Mouse (Mus musculus) adrenal gland, postnatal 14 days (tissue): Measurements from ENCODE around the gene March6. TPM values are rescaled to one million over a fixed set of nuclear protein-coding genes. Genes with fewer than 3 reads are reported as not detected.

ENCODE experiments used
- DNase-seq: peaks from one replicate; pipeline ENCODE4 v3.0.0; 2021; ENCODE audit warnings: mixed read lengths
- total RNA-seq: library from RNA; stranded (reverse); gene quantifications from 2 replicates; pipeline ENCODE4 v1.2.3, GENCODE M21; 2021

The March6 gene
- total RNA-seq, 1 experiment from 2014 or later = 105 TPM

DNA sequence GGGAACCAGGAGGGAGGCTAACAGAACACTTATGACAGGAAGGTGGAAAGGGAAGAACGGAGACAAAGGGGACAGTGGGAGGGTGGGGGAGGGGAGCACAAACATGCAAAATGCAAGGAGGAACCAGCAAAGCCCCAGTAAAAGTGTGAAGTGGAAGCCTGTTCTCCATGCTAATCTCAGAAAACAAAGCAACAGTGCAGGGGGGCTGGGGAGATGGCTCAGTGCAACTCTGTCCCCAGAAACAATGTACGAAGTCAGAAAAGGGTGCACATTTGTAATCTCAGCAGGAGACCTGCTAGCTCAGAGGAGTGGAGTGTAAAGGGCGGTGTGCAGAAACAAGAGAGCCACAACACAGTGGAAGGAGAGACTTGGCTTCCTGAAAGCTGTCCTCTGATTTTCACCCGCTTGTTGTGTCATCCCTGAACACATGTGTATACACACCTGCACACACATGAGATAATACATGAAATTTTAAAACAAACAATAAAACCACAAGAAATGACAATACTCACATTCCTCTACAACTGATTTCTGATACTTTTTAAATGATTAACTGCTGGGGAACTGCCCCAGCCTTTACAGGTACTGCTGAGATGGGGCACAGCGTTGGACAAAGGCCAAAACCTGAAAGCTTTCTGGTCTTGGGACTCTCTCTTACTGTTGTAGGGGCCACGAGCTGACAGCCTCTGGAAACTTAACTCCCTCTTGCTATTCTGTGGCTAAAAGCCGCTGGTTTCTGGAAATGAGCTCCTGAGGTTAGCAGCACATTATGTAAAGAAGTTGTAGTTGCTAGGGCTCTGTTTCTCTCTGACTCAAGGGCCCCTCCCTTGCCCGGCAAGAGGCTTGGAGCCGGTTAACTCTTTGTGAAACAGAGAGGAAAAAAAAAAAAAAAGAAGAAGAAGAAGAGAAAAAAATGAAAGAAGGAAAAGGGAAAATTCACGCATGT, 11.4 kb upstream of the March6 start:
- no peak for DNase-seq

DNA sequence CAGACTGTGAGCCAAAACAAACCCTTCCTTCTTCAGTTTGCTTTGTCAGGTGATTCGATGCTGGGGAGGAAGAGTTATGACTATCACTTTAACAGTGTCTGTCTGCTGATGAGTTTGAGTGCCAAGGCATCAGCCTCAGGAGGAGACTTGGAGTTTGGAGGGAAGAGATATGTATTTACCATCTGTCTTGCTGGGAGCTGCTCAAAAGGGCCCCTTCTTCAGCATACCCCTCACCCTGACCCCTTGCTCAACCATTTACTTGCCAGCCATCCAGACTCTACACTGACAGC, 9.6 kb upstream of the March6 start:
- DNase-seq = no peak

DNA sequence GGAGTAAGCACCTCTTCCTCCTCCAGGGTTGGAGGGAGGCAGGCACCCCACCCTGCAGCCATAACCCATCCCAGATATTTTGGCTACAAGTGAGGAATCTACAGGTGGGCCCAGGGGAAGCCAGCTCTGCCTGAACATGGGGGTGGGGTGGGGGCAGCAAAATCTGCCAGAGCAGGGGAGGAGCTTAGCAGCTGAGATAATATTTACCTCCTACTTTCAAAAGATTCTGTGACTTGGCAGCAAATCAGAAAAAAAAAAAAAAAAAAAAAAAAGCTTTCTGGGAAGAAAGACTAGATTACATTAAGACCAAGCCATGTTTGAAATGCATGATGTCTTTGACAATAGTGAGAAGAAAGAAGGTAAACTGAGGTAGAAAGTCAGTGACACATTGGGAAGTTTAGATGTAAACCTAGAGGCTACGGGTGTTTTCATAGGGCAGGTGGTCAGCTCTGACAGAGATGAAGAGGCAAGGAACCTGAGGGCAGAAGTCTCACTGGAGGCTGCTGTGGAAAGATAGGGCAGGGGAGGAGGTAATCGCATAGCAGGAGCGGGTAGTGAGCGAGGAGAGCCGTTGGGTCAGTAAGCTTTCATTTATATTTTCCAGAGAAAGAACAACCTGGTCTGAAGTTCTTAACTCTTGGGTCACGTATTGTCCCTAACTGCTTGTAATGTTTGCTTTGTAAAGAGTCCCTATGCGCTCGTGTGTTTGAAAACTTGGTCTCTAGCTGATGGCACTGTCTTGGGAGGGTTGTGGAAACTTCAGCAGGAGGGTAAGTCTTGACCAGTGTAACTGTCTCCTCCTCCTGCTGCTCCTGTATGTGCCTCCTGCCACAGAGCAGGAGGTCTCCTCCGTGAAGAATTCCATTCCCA, 9.0 kb upstream of the March6 start:
- DNase-seq = no peak

DNA sequence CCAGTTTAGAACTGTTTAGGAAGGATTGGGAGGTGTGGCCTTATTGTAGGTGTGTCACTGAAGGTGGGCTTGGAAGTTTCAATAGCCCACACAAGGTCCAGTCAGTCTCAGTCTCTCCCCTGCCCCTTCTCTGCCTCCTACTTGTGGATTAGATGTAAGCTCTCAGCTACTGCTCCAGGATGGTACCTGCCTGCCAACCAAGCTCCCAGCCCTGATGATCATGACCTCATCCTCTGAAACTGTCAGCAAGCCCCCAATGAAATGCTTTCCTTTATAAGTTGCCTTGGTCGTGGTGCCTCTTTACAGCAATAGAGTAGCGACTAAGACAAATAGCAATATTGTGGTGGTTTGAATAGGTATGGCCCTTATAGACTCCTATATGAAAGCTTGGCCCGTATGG, 7.5 kb upstream of the March6 start:
- no peak for DNase-seq

DNA sequence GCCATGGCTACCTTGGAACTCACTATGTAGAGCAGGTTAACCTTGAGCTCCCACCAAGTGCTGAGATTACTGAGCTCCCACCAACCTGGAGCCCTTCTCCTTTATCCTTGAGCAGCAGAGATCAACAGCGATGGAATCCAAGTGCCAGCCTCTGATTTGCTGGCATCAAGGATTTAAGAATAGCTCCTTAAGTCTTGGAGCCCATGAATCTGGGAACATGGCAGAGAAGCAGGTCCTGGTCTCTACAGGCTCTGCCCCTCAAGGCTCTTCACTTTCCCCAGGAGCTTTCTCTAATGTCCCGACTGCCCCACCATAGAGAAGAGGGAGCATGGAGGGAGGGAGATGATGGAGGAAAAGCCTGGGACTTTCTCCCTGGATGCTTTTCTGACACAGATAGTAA, 6.9 kb upstream of the March6 start:
- DNase-seq = no peak

DNA sequence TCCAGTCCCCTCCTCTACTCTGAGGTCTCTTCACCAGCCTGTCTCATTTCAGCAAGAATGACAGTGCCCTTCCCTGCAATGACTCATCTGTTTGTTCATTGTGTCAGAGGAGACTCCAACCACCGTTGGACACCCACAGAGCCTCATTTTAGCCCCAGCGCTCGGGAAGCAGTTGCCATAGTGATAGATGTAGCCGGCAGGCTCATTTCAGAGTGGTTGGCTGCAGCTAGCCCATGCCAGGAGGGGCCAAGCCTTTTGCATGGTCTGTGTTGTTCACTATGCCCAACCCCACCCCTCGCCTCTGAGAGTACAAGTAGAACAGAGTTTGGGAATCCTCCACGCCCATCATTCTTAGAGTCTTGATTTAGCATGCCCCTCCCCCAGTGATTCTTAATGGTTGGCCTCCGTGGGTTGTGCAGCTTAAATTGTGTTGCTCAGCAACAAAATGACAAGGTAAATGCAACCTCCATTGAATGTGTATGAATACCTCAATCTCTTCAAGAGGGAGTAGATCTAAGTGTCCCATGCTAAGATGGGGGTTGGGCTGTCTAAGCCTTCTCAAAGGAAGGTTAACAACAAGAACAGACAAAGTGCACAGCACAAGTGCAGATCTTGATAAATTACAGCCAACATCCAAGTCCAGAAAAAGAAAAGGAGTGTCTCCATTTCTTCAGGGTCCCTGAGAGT, 5.3 kb upstream of the March6 start:
- peak; percentile 60 for DNase-seq

DNA sequence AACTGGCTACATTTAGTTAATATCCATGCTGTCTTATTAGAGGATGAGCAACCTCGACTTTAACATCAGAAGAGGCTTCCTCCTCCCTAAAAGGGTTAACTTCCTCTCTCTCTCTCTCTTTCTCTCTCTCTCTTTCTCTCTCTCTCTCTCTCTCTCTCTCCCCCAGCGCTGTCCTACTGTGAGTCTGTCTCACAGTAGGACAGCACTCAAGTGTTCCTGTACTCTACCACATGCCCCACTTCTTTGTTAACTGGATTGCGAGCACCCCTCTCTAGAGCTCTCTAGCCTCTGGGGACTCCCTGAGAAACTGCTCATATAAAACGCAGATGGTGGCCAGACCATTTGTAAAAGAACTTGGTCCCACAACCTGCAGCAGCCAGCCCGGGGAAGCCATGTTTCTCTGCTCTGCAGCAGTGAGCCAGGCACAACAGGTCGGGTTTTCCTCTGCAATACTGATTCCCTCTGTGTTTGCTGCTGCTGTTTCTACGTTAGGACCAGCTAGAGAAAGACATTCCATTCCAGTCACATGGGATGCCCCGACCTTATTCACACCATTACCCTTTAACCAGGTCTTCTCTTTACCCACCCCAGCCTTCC, 4.5 kb upstream of the March6 start:
- DNase-seq = no peak

DNA sequence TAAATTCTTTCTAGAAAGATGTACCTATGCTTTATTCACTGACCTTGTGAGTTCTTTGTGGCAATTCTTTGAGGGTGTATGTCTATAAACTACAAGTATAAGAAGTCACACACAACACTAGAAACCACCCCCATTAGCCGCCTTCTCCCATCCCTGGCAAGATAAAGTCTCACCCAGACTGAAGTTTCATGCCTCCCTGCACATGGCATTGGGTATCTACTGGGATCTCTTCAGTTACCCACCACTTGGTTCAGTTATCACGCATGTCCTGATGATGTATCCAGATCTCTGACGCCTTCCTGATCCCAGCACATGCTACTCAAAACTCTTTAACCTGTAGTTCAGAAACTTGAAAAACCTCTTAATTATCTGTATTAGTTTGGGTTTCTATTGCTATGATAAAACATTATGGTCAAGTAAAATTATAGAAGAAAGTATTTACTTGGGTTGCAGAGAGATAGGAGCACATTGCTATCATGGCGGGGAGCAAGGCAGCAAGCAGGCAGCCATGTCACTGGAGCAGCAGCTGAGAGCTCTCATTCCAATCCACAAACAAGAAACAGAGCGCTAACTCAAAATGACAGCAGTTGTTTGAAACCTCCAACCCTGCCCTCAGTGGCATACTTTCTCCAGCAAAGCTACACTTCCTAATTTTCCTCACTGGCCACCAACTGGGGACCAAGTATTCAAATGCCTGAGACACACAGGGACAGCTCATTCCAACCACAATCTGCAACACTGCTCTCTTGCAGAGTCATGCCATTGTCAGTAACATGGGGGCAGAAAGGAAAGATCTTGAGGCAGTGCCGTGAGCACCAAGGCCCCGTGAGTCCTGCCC, 3.8 kb upstream of the March6 start:
- no peak for DNase-seq

DNA sequence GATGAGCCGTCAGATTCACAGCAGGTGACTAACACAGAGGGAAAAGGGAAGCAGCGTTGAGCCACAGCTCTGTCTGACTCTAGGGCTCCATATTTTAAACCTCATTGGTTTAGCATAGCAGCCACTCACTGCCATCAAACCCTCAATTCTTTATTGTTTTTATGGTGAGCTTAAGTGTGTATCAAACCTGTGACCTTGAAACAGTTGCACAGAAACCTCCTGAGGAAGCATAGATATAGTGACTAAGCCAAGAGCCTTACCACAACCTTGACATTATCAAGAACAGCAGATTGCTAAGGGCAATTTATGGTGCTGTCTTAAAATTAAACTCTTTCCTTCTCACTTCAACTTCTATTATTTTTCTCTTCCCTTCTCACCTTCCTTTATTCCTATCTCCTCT, 2.7 kb upstream of the March6 start:
- DNase-seq = no peak

DNA sequence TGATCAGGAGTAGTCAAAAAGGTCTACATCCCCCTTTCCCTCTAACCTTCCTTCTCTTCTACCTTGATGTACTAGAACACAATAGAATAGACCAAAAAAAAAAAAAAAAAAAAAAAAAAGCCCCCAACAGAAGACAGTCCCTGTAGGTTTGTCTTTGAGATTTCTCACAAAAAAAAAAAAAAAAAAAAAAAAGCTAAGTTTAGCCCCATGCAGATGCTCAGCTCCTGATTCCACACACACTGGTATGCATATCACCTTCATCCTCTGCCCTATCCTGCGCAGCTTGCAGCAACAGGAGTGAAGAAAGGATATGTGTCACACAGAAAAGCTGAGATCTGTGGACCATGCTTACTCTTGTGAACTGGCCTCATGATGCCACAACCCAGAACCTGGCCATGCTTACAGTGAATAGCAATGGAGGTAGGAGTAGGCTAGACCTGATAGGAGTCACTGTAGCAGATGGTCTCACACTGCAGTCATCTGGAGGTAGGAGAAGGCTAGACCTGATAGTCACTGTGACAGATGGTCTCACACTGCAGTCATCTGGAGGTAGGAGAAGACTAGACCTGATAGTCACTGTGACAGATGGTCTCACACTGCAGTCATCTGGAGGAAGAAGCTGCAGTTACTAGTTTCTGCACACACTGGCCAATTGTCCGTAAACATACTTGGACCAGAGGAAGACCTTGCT, 1.6 kb upstream of the March6 start:
- DNase-seq = no peak

DNA sequence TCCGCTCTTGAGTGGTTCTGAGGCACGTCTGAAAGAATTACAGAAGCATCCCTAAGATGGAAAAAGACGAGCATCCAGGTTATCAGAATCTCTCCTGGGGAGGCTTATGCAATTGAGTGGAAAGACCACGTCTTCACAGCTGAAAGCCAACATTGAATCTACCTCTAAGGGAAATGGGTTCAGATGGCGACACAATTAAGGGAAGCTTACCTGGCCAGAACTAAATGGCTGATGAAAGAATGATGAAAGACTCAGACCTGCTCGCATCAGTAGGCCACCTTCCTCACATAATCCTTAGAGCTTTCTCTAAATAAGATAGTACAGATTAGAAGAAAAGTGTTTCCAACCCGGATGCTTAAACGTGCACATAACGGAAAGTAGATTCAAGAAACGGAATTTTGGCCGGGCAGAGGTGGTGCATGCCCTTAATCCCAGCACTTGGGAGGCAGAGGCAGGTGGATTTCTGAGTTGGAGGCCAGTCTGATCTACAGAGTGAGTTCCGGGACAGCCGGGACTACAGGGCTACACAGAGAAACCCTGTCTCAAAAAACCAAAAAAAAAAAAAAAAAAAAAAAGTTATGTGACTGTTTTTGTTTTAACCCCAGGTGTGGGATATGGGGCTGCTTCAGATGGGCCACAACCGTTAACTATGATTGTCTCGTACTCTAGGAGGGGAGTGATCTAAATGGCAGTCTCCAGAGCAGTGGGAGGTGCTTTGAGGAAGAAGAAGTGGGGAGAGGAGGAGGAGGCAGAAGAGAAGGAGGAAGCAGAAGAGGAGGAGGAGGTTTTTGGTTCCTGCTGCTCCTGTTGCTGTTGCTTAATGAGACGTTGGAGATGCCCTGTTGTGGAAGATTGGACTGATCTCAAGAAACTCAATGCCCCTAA, 835 bp upstream of the March6 start:
- no peak for DNase-seq

DNA sequence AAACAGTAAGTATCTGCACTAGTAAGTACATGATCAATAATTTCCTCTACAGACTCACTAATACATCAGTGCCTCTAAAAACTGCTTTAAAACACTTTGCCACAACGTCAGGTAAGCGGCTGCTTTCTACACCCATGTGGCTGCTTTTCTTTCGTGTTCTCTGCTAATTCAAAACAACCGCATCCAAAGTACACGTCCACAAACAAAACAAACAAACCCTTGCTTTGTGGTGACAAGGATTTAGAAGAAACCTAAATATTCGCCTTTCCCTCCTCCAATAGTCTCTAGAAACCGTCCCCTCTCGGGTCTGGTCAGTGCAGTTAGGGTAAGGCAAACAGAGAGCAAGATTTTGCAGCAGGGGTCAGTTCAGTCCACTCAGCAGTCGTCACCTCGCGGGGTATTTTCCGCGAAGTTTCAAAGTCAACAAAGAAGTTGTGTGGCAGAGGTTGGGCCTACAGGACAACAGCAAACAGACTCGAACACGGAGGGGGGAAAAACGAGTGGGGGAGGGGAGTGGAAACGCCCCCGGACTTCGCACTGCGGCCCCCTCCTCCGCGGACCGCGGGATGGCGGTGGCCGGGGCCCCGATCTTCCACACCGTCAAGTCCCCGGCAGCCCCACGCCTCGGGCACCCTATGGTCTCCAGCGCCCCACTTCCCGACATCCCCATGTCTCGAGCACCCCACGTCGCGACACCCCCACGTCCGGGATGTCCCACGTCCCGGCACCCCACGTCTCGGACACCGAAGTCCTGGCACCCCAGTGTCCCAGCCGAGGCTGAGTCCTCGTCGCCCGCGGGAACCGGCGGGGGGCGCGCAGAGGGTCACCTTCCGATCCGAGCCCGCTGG, 818 bp downstream of the March6 start:
- DNase-seq = peak; percentile 63

DNA sequence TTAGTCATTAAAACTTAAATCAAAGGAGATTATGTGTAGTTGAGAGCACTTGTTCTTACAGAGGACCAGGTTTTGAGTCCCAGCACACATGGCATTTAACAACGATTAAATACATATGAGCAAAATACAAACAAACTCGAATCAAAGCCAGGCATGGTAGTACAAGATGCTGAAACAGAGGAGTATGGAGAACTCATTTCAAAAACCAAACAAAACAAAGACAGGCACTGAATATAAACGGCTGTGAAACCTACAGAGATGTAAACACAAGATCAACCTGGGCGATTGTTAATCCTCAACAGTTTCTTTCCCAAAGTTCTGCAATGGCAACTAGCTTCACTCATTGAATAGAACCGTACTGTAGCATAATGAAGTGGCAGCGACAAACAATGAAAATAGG, 1.8 kb downstream of the March6 start:
- DNase-seq = no peak

DNA sequence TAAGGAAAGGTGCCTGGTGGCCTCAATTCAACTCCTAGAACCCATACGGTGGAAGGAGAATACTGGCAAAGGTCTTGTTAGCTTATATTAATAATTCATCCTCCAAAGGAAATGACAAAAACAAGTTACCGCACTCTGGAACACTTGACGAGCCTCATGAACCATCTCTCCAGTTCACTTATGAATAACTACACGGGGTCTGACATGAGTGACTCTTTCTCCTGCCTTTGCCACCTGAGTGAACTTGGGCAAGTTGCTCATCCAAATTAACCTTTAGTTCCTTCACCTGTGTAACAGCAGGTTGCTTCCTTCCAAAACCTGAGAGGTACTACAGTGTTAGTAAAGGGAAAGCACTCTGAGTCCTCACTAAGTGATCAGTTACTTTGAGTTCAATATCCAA, 2.4 kb downstream of the March6 start:
- DNase-seq = no peak

DNA sequence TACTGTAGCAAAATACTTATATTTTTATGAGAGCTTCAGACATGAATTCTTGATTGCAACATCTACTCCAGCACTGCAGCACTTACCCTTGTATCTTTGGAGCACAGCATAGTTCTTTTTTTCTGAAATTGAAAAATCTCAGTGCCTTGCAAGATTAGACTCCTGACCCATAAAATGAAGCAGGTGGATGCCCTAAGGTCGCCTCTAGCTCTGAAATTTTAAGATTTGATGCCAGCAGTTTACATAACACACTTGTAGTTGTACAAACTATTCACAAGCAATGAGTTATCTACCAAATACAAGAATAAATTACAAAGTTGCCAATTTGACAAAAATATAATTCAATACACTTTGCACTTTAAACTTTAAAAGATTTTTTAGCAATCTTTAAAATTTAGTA, 4.4 kb downstream of the March6 start:
- DNase-seq = no peak

DNA sequence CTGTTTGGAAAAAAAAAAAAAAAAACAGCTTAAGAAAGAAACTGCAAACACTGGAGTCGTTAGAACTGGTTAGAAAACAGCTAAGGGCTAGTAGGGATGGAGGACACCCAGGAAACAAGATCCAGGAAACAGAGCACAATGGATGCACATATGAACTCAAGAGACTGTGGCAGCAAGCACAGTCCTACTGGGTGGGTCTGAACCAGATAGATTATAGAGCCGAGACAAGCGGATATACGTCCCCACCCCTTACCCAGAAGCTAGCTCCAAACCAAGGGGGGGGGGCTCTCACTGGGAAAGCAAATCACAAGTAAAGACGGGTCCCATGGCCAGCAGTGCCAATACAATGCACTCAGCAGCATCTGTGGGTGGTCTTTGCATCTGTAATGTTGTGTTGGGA, 11.9 kb downstream of the March6 start:
- DNase-seq = no peak

DNA sequence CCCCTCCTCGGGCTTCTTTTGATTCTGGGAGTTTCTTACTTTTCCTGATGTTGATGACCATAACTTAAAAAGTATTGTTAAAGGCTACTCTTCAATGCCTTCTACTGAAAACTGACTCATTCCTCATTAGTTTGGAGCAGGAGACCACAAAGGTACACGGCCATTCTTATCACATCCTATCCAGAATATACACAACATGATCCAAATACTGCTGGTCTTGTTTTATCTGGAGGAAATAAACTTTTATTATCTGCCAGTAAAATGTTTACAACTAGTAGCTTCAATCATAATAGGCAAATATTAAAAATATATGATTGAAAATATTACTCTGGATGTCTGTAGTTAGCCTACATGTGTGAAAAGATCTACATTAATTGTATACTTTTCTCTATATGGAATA, 12.5 kb downstream of the March6 start:
- DNase-seq = no peak

DNA sequence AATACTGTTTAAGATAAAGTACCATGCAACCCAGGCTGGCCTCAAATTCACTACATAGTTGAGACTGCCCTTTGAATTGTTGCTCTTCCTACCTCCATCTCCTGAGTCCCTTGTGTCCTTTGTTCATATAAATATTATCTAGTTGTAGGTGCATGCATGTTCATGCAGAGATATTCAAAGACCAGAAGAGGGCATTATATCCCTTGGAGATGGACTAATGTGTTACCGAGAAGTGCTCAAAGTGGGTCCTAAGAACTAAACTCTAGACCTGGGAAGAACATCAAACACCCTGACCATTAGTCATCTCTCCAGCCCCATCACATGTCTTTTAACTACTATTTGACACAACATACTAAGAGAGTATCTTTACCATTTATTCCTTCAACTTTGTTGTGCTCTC, 13.7 kb downstream of the March6 start:
- no peak for DNase-seq

DNA sequence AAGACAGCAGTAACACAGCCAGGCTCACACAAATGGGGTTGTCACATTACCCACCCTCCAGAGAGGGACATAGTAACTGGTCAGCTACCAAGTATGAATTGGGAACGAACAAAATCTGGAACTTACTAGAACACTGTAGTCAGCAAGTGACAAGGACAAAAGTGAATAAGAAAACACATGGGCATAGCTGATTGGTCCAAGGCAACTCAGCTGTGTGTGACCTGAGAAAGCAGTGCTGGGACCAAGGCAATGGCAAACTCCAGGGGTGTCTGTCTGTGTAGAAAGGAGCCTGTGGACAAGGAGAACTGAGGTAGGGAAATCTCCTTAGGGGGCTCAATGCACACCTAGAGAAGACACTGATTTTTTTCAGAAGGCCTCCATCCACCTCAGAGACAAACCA, 19.1 kb downstream of the March6 start:
- DNase-seq = peak; percentile 30
